Mouse (Mus musculus) lung, postnatal 14 days (tissue): ENCODE data around the gene Ncl.
"Not testable (repeated sequence)": the region's sequence is repeated elsewhere in the genome, so short reads cannot be mapped to it uniquely, and the experiment has no call there.

Source experiments
- DNase-seq: peaks from one replicate; pipeline ENCODE4 v3.0.0; 2021

Ncl gene

DNA sequence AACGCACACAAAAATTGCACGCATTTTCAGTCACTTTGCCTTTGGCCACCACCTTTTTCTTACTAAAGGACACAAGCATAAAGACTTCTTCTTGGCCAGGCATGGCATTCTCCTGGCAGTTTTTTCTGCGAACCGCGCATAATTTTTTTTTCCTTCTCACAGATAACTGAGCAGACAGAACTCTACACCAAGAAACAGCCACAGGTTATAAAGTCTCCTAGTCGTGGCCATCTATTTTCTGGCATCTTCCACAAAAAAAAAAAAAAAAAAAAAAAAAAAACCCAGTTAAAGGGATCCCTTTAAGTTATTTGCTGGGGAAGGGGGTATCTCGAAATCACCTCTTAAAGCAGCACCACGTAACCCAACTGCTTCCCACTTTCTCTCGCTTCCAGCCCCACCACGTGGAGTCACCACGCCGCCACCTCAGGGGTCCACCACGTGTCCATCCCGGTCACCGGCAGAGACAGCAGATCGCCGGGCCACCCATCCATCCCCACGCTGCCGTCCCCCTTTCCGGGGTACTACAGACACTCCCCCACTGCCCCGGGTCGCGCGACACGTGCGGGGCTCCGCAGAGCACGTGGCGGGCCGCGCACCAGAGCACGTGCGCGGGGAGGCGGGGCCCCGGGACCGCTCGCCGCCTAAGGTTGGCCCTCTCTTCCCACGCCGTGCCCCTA, 833 bp downstream of the Ncl start:
- no peak for DNase-seq

DNA sequence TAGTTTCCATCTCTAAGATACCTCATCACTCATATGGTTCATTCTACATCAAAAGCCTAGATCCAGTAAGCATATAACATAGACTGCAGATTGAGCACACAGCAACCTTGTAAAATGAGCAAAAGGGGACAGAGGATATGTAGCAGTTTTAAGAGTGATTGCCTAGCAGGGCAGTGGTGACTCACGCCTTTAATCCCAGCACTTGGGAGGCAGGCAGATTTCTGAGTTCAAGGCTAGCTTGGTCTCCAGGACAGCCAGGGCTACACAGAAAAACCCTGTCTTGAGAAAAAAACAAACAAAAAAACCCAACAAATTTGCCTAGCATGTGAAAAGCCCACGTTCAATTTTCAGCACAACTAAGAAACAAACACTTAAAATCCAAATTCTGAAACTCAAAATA, 5.0 kb downstream of the Ncl start:
- no peak for DNase-seq

DNA sequence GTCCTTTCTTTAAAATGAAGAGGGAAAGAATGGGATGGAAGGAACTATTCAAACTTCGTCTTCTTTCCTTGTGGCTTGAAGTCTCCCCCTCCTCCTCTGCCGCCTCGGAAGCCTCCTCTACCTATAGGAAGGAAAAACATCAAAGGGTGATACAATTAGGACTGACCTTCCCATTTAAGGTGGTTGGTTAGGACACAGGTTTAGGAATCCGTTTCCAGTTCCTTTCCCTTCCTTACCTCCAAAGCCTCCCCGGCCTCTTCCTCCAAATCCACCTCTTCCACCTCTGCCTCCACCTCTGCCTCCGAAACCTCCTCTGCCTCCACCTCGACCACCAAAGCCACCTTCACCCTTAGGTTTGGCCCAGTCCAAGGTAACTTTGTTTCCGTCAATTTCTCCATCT, 8.6 kb downstream of the Ncl start:
- DNase-seq, result no peak

- no peak for DNase-seq
Observed at GRCm38 (mm10) chr1:86349696-86350095, 9.5 kb downstream of the Ncl start.

- DNase-seq, result no peak
Observed at GRCm38 (mm10) chr1:86349201-86349600, 10.0 kb downstream of the Ncl start.

GRCm38 (mm10) chr1:86348801-86349200, 10.4 kb downstream of the Ncl start:
- no peak for DNase-seq

GRCm38 (mm10) chr1:86348083-86348482, 11.1 kb downstream of the Ncl start:
- no peak for DNase-seq

DNA sequence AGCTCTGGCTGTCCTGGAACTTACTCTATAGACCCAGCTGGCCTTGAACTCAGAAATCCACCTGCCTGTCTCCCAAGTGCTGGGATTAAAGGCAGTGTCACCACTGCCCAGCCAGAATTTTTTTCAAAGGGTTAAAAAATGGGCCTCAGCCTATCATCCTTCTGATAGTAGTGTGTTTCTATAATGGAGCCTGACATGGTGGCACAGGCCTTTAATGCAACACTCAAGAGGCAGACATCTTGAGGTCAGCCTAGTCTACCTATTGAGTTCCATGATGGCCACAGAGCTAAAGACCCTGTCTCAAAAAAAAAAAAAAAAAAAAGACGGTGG, 11.5 kb downstream of the Ncl start:
- no peak for DNase-seq

- DNase-seq, result no peak
Observed at GRCm38 (mm10) chr1:86346851-86347715, 12.1 kb downstream of the Ncl start.

GRCm38 (mm10) chr1:86345956-86346355, 13.2 kb downstream of the Ncl start:
- DNase-seq, result no peak

DNA sequence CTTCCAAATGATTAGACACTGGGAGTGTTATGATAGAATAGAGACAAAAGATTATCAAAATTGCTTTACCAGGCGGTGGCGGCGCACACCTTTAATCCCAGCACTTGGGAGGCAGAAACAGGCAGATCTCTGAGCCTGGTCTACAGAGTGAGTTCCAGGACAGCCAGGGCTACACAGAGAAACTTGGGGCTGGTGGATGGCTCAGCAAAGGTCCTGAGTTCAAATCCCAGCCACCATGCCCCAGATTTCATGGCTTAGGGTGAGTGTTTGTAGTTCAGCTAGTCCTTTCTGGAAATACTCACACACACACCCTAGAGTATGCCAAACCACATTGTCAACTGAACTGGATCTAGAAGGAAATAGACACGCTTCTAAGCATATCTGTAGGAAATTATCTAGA, 14.1 kb downstream of the Ncl start:
- DNase-seq, result no peak

DNA sequence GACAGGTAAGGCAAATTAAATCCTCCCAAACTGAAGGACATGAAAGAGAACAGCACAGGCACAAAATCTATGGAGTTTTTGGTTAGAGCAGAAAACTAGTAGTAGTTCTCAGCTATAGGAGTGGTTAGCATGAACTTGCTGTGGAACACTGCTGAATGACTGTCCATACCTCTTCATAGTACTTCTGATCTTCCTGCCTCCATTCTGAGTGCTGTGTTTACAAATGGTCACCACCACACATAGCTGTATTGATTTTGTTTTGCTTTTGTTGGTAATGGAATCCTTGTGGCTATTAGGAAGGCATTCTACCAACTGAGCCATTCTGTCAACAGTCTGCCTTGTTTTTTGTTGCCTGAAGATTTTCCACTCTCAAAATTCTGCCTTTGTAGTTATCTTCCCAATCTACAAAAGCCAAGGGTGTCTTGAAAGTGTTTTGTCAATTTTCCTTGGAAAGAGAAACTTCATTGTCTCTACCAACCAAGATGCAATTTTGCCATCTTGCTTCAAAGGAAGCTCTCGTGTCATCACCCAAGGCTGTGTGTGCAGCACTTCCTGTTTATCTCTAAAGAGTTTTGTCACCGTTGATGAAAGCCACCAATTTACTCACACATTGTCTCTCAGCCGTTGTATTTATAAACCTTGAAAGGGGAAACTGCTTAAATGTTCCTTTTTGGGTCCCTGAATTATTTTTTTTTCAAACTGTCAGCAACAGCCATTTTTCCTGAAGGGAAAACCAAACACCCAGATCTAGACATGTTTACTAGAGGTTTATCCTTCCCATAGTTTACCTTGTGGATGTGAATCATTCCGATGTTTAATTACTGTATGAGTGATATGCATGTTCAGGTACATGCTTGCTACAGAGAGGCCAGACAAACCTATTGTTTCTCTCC, 15.0 kb downstream of the Ncl start:
- peak; percentile 4 for DNase-seq

DNA sequence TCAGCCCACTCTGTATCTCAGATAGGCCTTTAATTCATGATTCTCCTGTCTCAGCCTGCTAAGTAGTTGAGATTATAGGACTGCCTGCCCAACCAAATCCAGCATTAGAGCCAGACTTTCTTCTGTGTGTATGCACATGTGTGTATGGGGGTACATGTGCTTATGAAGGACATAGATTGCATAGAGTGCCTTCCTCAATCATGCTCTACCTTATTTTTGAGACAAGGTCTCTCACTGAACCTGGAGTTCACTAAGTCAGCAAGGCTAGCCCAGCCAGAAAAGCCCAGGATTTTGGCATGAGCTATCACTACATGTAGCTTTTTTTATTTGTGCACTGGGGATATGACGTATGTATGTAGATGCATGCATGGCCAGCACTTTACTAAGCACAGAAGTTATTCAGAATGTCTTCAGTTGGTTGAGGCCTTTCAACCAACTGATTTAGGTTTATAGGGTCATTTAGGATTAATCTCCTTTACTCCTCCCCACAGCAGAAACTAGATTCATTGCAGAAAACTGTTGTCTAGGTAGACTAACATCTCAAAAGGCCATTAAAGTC, 16.0 kb downstream of the Ncl start:
- DNase-seq, result no peak

DNA sequence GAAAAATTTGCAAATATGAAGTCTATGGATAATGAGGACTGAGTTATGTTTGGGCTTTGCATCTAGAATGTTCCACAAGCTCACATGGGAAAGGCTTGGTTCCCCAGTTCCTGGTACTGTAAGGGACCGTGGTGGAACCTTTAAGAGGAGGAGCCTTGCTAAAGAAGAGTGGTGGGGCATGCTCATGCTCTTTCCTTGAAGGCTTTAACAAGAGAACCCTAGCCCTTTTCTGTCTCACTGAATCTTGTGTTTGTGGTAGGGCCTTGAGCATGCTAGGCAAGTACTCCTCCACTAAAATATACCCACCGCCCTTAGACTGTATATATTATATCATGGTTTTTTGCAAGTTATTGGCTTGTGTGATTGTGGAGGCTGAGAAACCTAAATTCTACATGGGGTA, 16.8 kb downstream of the Ncl start:
- no peak for DNase-seq

- not testable (repeated sequence) for DNase-seq
Observed at GRCm38 (mm10) chr1:86341096-86341495, 18.1 kb downstream of the Ncl start.

DNA sequence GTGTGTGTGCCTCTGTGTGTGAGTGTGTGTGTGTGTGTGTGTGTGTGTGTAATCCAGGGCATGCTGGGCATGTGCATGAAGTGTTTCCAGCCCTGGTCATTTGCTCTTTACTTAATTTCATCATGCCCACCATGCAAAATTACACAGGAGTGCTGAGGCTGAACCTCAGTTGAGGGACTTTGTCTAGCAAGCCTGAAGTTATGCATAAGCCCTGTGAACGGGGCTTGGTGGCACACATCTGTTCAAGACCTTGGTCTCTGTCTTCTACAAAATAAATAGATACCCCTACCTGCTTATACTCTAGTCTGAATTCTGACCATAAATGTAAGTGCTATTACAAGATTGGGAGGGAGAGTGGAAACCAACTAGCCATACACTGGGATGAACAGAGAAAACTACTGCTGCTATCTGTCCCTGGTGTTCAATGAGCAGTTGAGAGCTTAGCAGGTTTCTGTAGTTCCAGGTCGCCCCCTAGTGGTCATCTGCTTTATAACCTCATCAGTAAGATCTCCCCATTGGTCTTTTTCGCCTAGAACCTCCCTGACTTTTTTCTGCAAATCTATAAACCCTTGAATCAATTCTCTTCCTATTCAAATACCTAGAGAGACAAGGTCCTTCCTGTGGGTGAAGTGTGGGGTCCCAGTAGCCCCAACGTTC, 19.9 kb downstream of the Ncl start:
- peak; percentile 89 for DNase-seq

GRCm38 (mm10) chr1:86336330-86336729, 22.9 kb downstream of the Ncl start:
- no peak for DNase-seq

- DNase-seq, result no peak
Observed at GRCm38 (mm10) chr1:86320822-86321413, 38.3 kb downstream of the Ncl start.

GRCm38 (mm10) chr1:86313772-86314125, 45.5 kb downstream of the Ncl start:
- peak; percentile 53 for DNase-seq

- no peak for DNase-seq
Observed at GRCm38 (mm10) chr1:86313096-86313771, 46.0 kb downstream of the Ncl start.

- DNase-seq, result no peak
Observed at GRCm38 (mm10) chr1:86312269-86312668, 46.9 kb downstream of the Ncl start.
